Mouse (Mus musculus): ENCODE measurements at regions not wholly inside any gene's neighbourhood (a gene's known extent, or its start where the extent isn't known, plus 50 kb on each side); places are given as distances from the start of the nearest gene placed in this dataset.

- 70% methylated on average over 2 of the region's 2 CpGs for WGBS
- no peak for TF ChIP-seq CTCF (IDR thresholded peaks at IDR 0.05; ENCODE audit: low read depth)
- H3K36me3 ChIP-seq (ENCODE audit: control insufficient read depth, insufficient read depth), result no peaks in the 10 kb centered on the region
These were observed 301.1 kb downstream of the Ptprc start for GRCm38 (mm10) chr1:137874361-137874760.

DNA sequence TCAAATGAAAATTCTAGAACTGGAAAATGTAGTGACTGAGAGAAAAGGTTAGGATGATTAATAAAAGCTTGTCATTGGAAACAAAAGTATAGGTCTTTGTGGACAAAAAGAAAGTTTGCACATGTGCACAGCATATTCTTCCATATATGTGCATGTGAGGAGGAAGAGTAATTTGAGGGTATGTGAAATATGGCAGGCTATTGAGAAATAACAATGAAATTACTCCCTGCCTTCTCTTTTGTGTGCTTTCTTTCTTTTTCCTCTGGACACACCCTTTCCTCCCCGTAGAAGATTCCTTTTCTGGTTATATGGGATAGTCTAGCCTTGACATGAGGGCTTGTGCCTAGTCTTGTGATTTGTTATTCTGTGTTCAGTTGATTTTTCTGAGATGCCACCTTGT, 301.9 kb downstream of the Ptprc start:
- no peak overlapping the region for H3K27ac ChIP-seq (ENCODE audit: low read depth, low read length)
- H3K36me3 ChIP-seq (ENCODE audit: control insufficient read depth, insufficient read depth), result no peaks in the 10 kb centered on the region
- H3K4me3 ChIP-seq (ENCODE audit: low read depth, low read length), result no peak overlapping the region
- no peak overlapping the region for H3K9ac ChIP-seq (ENCODE audit: low read depth, low read length)
- no peak for ATAC-seq
- no peak overlapping the region for H3K4me2 ChIP-seq (replicated peaks; ENCODE audit: low read depth)
- no peaks in the 10 kb centered on the region for H3K9me3 ChIP-seq (ENCODE audit: control insufficient read depth)
- H3K4me1 ChIP-seq (replicated peaks; ENCODE audit: control insufficient read depth, insufficient read depth, low read length), result no peaks in the 10 kb centered on the region
- 35% methylated on average over 1 of the region's 1 CpGs for WGBS
- TF ChIP-seq CTCF (IDR thresholded peaks at IDR 0.05; ENCODE audit: low read depth), result no peak
- H3K27me3 ChIP-seq (replicated peaks; ENCODE audit: control insufficient read depth, insufficient read depth, low read length), result no peaks in the 10 kb centered on the region

More at GRCm38 (mm10) chr1:137874361-137874760, 301.1 kb downstream of the Ptprc start:
- Histone ChIP-seq H3K9ac (ENCODE audit: low read depth, low read length) (no peak overlapping the region), H3K4me2 (replicated peaks; ENCODE audit: low read depth) (no peak overlapping the region), H3K27ac (ENCODE audit: low read depth, low read length) (no peak overlapping the region), H3K27me3 (replicated peaks; ENCODE audit: control insufficient read depth, insufficient read depth, low read length) (no peaks in the 10 kb centered on the region), H3K9me3 (ENCODE audit: control insufficient read depth) (no peaks in the 10 kb centered on the region), H3K4me3 (ENCODE audit: low read depth, low read length) (no peak overlapping the region), H3K4me1 (replicated peaks; ENCODE audit: control insufficient read depth, insufficient read depth, low read length) (no peaks in the 10 kb centered on the region)
- ATAC-seq, result no peak

DNA sequence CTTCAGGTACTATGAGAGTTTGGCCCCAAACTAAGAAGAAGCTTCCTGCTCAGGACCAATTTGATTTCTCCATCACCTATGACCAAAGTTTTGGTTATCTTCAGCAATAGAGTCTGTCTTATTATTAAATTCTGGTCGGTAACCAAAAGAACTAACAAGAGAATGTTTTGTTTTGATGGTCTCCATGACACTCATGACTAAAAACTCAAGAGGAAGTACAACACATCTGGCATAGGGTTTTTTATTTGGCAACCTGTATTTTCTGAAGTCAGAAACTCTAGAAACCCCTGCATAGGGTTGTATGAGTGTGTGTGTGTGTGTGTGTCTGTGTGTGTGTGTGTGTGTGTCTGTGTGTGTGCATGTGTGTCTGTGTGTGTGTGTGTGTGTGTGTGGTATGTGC, 310.5 kb downstream of the Ptprc start:
- Histone ChIP-seq H3K27ac (ENCODE audit: low read depth, low read length) (no peak overlapping the region), H3K9me3 (ENCODE audit: control insufficient read depth) (no peaks in the 10 kb centered on the region), H3K9ac (ENCODE audit: low read depth, low read length) (no peak overlapping the region), H3K4me3 (ENCODE audit: low read depth, low read length) (no peak overlapping the region), H3K27me3 (replicated peaks; ENCODE audit: control insufficient read depth, insufficient read depth, low read length) (no peaks in the 10 kb centered on the region), H3K36me3 (ENCODE audit: control insufficient read depth, insufficient read depth) (no peaks in the 10 kb centered on the region), H3K4me2 (replicated peaks; ENCODE audit: low read depth) (no peak overlapping the region), H3K4me1 (replicated peaks; ENCODE audit: control insufficient read depth, insufficient read depth, low read length) (no peaks in the 10 kb centered on the region)
- TF ChIP-seq CTCF (IDR thresholded peaks at IDR 0.05; ENCODE audit: low read depth), result no peak
- no peak for ATAC-seq
- 50% methylated on average over 1 of the region's 1 CpGs for WGBS

GRCm38 (mm10) chr1:137863506-137863905, 312.0 kb downstream of the Ptprc start:
- Histone ChIP-seq H3K27ac (ENCODE audit: low read depth, low read length) (no peak overlapping the region), H3K27me3 (replicated peaks; ENCODE audit: control insufficient read depth, insufficient read depth, low read length) (no peaks in the 10 kb centered on the region), H3K4me1 (replicated peaks; ENCODE audit: control insufficient read depth, insufficient read depth, low read length) (no peaks in the 10 kb centered on the region), H3K4me2 (replicated peaks; ENCODE audit: low read depth) (no peak overlapping the region), H3K9me3 (ENCODE audit: control insufficient read depth) (no peaks in the 10 kb centered on the region), H3K4me3 (ENCODE audit: low read depth, low read length) (no peak overlapping the region), H3K9ac (ENCODE audit: low read depth, low read length) (no peak overlapping the region), H3K36me3 (ENCODE audit: control insufficient read depth, insufficient read depth) (no peaks in the 10 kb centered on the region)
- 80% methylated on average over 7 of the region's 7 CpGs for WGBS
- TF ChIP-seq CTCF (IDR thresholded peaks at IDR 0.05; ENCODE audit: low read depth), result no peak
- ATAC-seq, result no peak

GRCm38 (mm10) chr1:137852262-137852661, 323.2 kb downstream of the Ptprc start:
- Histone ChIP-seq H3K4me3 (ENCODE audit: low read depth, low read length) (no peak overlapping the region), H3K4me1 (replicated peaks; ENCODE audit: control insufficient read depth, insufficient read depth, low read length) (no peaks in the 10 kb centered on the region), H3K36me3 (ENCODE audit: control insufficient read depth, insufficient read depth) (no peaks in the 10 kb centered on the region), H3K4me2 (replicated peaks; ENCODE audit: low read depth) (no peak overlapping the region), H3K27me3 (replicated peaks; ENCODE audit: control insufficient read depth, insufficient read depth, low read length) (no peaks in the 10 kb centered on the region), H3K27ac (ENCODE audit: low read depth, low read length) (no peak overlapping the region), H3K9ac (ENCODE audit: low read depth, low read length) (no peak overlapping the region), H3K9me3 (ENCODE audit: control insufficient read depth) (no peaks in the 10 kb centered on the region)
- no peak for ATAC-seq
- 81% methylated on average over 2 of the region's 2 CpGs for WGBS
- TF ChIP-seq CTCF (IDR thresholded peaks at IDR 0.05; ENCODE audit: low read depth), result no peak

GRCm38 (mm10) chr1:137847311-137847923, 328.1 kb downstream of the Ptprc start:
- H3K27ac ChIP-seq (ENCODE audit: low read depth, low read length), result no peak overlapping the region
- H3K9ac ChIP-seq (ENCODE audit: low read depth, low read length), result no peak overlapping the region
- H3K27me3 ChIP-seq (replicated peaks; ENCODE audit: control insufficient read depth, insufficient read depth, low read length), result no peaks in the 10 kb centered on the region
- H3K4me2 ChIP-seq (replicated peaks; ENCODE audit: low read depth), result no peak overlapping the region
- H3K4me1 ChIP-seq (replicated peaks; ENCODE audit: control insufficient read depth, insufficient read depth, low read length), result no peaks in the 10 kb centered on the region
- no peak overlapping the region for H3K4me3 ChIP-seq (ENCODE audit: low read depth, low read length)
- WGBS, result 84% methylated on average over 10 of the region's 10 CpGs
- TF ChIP-seq CTCF (IDR thresholded peaks at IDR 0.05; ENCODE audit: low read depth), result no peak
- no peaks in the 10 kb centered on the region for H3K9me3 ChIP-seq (ENCODE audit: control insufficient read depth)
- no peaks in the 10 kb centered on the region for H3K36me3 ChIP-seq (ENCODE audit: control insufficient read depth, insufficient read depth)
- no peak for ATAC-seq

GRCm38 (mm10) chr1:137846857-137847256, 328.7 kb downstream of the Ptprc start:
- Histone ChIP-seq H3K9ac (ENCODE audit: low read depth, low read length) (no peak overlapping the region), H3K4me3 (ENCODE audit: low read depth, low read length) (no peak overlapping the region), H3K27ac (ENCODE audit: low read depth, low read length) (no peak overlapping the region), H3K4me2 (replicated peaks; ENCODE audit: low read depth) (no peak overlapping the region), H3K27me3 (replicated peaks; ENCODE audit: control insufficient read depth, insufficient read depth, low read length) (no peaks in the 10 kb centered on the region), H3K4me1 (replicated peaks; ENCODE audit: control insufficient read depth, insufficient read depth, low read length) (no peaks in the 10 kb centered on the region), H3K36me3 (ENCODE audit: control insufficient read depth, insufficient read depth) (no peaks in the 10 kb centered on the region), H3K9me3 (ENCODE audit: control insufficient read depth) (no peaks in the 10 kb centered on the region)
- WGBS, result 78% methylated on average over 1 of the region's 1 CpGs
- no peak for TF ChIP-seq CTCF (IDR thresholded peaks at IDR 0.05; ENCODE audit: low read depth)
- no peak for ATAC-seq
